Mouse (Mus musculus) urinary bladder, postnatal 4 days (tissue): ENCODE measurements around the gene Tyrobp.

Experiments used
- DNase-seq, 2 experiments: peaks; one replicate each; pipeline ENCODE4 v3.0.0; 2021 to 2022; ENCODE audit warnings: low spot score in 2 of 2

Gene Tyrobp

DNA sequence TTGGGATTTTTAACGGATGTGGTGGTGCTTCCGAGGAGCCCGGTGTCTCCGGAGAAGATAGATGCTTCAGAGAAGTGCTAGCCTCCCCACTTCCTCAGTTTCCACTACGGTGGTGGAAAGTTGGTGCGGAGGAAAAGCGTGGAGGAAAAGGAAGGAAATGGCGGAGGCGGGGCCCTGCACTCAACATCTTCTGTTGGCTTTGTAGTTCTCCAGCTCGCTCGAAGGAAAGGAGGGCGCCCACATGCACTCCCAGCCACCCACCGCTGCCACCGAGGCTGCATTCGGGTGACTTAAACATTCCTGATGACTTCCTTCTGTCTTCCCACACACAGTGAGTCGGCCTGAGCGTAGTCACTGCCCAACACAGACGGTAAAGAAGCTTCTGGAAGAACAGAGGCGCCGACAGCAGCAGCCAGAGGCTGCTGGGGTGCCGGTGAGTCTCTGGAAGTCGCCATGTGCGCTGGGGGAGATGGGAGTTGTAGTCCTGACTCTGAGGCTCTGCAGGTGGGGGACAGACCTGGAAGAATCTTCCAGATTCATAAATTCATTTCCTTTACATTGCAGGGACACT lies 9.6 kb downstream of the Tyrobp start:
- DNase-seq: no peak

DNA sequence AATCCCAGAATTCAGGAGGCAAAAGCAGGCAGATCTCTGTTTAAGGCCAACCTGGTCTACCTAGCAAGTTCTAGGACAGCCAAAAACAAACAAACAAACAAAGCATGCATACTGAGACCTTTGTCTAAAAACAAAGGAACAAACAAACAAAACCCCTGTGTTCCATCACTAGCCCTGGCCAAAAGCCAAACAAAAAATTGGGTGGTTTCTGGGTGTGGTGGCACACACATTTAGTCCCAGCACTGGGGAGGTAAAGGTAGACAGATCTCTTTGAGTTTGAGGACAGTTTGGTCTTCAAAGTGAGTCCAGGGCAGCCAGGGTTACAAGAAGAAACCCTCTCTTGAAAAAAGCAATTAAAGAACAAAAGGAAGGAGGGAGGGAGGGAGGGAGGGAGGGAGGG lies 15.8 kb downstream of the Tyrobp start:
- DNase-seq: no peak

DNA sequence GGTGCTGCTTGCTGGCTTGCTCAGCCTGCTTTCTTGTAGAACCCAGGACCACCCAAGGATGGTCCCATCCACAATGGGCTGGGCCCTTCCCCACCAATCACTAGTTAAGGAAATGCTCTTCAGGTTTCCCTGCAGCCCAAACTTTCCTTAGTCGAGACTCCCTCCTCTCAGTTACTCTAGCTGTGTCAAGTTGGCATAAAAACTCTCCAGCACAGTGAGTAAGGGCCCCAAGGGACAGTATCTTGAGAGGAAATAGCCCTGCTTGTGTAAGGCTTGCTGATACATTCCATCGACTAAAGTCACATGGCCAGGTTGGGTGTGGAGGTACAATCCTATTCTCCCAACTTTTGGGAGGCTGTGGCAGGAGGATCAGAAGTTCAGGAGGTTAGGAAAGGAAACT lies 16.6 kb downstream of the Tyrobp start:
- no peak for DNase-seq

GRCm38 (mm10) chr7:30431793-30432192 lies 18.2 kb downstream of the Tyrobp start:
- DNase-seq: no peak

DNA sequence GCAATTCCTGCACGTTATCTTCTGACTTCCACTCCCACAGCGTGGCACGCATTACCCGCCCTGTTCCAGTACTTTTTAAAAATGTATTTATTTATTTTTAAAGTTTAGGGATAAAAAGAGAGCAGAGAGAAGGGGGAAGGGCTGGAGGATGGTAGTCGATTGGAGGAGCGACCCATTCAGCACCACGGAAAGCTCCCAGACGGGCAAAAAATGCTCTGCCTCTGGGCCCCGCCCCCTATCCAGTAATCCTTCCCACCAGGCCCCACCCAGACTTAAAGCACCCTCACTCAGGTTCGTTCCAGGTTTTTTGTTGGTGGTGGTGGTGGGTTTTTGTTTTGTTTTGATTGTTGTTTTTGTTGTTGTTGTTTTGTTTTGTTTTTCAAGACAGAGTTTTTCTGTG lies 20.7 kb downstream of the Tyrobp start:
- DNase-seq: no peak

DNA sequence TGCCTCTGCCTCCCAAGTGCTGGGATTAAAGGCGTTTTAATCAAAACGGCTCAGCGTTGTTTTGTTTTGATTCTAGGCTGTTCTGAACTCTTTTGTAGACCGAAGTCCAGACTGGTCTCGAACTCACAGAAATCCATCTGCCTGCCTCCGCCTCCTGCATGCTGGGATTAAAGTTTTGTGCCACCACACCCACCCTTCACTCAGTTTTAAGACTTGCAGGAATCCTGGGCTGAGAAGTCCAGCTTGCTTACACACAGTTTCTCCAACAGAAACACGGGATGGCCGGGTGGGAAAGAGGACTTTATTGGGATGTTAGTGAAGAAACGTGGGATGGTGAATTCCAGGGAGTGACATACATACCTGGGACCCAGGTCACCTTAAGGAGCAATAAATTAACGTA lies 21.1 kb downstream of the Tyrobp start:
- DNase-seq: no peak

DNA sequence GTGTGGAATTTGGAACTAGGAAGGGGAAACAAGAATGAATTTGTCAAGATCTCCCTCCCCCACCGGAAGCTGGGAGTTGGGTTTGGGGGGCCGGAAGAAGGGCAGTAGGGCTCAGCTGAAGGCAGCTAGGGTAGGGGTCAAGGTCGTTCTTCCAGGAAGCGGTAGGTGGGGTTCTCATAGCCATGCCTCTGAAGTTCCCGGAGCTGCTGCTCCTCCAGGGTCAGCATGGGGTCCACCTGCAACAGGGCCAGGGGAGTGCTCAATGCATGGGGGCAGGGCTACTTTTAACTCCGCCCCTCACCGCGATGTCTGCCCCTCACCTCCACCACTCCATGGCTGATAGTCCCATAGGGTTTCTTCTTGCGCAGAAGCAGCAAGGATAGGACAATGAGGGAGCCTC lies 21.6 kb downstream of the Tyrobp start:
- no peak for DNase-seq

GRCm38 (mm10) chr7:30436879-30437278 lies 23.3 kb downstream of the Tyrobp start:
- no peak for DNase-seq

GRCm38 (mm10) chr7:30439734-30440133 lies 26.2 kb downstream of the Tyrobp start:
- DNase-seq: no peak

GRCm38 (mm10) chr7:30440697-30441096 lies 27.1 kb downstream of the Tyrobp start:
- no peak for DNase-seq

DNA sequence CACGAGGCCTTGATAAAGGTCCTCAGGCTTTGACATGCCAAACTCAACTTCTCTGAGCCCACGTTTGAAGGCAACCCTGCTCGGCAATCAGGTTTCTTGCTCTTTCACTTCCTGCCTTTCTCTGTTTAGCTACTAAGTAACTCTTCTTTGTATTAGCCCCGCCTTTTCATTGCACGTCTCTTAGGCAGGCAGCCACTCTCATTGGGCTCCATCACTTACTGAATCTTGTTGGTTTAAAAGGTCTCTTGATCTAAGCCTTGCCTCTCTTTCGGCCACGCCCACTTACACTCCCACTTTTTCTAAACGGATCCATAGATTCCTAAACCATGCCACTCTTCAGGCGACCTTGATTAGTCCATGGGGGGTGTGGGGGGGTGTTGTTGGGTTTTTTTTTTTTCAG lies 30.1 kb downstream of the Tyrobp start:
- DNase-seq: no peak

DNA sequence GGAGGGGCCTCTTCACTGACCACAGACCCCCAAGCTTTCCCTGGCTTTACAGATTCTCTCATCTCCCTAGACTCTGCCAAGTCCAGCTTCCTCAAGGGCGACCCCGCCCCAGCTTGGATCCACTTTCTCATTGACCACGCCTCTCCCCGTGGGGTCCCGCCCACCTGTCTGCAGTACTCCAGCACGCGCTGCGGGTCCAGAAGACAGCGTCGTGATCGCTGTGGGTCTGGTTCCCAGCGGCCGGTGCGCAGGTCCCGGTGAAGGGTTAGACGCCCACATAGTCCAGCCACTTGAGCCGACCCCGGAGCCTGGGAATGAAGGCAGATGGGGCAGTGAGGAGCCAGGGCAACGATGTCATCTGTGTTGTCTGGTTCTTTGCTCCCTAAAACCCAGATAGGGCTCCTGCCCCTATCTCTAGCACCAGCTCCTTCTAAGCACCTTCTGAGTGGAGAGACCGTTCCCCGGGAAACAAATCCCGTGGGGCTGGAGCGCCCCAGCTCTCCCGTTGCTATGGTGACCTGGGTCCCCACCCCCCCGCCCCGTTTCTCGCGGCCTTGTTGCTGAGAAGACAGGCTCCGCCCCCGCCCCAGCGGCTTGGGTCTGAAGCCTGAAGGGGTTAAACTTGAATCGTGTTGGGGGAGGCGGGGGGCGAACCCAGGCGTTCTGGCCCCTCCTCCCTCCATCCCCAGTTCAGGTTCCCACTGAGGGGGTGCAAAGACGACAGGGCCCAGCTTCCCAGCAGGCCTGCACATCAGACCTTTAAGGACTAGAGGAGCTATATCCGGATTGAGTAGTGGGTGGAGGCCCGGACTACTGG lies 30.8 kb downstream of the Tyrobp start:
- DNase-seq: peak in 1 of 2 experiments; percentile 38

DNA sequence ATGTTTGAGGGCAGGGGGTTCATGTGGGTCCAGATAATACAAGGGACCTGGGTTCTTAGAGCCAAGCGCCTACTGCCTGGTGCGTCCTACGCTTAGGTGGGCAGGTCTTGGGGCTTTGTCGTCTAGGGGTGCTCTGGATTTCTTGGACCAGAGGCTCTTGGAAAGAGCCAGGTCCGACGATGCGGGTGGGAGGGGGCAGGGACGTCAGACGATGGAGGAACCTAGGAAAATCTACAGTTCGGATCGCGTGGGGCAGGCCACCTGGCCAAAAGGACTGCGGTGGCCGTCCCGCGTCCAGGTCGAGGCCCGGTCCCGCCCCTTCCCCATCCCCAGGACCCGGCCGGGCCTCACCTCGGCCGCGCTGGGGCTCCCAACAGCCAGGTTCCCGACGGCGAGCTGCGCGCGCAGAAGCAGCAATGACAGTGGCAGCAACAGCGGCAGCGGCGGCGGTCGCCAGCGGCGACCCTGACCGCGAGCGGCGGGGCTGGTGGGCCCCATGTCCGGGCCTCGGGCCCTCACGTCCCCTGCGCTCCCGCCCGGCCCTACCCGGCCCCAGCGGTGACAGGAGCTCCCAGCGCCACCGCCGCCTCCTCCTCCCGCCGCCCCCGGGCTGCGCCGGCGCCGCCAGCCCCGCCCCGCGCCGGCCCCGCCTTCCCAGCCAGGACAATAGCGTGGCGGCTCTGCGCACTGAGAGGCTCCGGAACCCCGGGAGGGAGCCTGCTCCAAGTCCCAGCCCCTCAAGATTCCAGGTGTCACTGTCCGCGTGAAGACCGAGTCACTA lies 31.6 kb downstream of the Tyrobp start, which contains the start of gene Aplp1:
TSS of gene Aplp1 (minus strand) at position 565 of the 781 bp plus-strand sequence.
- DNase-seq: no peak

DNA sequence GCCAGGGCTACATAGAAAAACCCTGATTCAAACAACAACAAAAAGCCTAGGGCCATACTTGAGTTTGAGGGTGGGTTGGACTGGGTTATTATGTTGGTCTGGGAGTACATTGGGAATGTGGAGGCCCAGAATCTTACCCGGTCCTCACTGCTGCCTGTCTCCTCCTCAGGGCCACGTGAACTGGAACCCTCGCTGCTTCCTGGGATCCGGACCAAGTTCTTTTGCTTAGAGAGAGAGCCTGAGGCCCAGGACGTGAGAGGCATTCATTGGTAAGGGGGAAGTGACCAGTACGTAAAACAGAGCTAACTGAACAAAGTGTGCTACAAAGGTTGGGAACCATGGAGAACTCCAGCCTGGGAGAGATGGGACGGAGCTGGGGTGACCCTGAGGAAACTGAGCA lies 36.7 kb downstream of the Tyrobp start:
- DNase-seq: no peak

- no peak for DNase-seq
These were observed 39.8 kb downstream of the Tyrobp start for GRCm38 (mm10) chr7:30453327-30453726.

DNA sequence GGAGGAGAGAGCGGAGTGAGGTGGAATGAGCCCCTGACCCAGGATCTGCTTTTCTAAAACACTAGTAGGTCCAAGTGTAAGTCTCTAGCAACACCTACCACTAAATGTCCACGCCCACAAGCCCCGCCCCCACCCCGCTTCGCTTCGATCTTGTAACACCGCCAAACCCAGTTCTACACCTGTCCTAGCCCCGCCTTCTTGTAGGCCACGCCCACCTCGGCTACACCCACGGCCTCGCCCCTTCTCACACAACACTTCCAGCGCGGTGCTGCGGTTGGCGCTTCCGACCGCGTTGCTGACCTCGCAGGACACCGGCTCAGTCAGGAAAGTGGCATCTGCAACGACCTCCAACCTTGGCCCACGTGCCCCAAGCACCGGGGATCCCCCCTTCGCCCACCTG lies 40.2 kb downstream of the Tyrobp start:
- no peak for DNase-seq

- DNase-seq: no peak
These were observed 40.7 kb downstream of the Tyrobp start for GRCm38 (mm10) chr7:30454259-30454658.

DNA sequence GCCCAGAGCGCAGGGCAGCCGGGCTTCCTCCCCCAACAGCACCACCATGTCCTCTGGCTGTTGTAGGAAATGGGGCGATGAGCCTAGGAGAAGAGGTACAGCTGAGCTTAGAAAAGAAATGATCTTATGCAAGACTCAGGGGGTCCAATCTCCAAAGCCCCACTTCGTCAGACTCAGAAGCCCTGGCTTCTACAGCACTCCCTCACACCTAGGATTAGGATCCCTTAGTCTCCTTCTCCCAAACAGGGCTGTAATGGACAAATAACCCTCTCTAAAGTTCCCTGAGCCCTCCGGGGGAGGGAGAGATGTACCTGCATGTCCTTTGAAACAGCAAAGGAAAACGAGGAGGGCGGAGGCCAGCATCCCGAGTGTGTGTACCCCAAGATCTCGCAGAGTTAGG lies 42.9 kb downstream of the Tyrobp start:
- DNase-seq: peak in 1 of 2 experiments; percentile 39

- peak in 1 of 2 experiments; percentile 46 for DNase-seq
These were observed 43.5 kb downstream of the Tyrobp start for GRCm38 (mm10) chr7:30456911-30457628.

DNA sequence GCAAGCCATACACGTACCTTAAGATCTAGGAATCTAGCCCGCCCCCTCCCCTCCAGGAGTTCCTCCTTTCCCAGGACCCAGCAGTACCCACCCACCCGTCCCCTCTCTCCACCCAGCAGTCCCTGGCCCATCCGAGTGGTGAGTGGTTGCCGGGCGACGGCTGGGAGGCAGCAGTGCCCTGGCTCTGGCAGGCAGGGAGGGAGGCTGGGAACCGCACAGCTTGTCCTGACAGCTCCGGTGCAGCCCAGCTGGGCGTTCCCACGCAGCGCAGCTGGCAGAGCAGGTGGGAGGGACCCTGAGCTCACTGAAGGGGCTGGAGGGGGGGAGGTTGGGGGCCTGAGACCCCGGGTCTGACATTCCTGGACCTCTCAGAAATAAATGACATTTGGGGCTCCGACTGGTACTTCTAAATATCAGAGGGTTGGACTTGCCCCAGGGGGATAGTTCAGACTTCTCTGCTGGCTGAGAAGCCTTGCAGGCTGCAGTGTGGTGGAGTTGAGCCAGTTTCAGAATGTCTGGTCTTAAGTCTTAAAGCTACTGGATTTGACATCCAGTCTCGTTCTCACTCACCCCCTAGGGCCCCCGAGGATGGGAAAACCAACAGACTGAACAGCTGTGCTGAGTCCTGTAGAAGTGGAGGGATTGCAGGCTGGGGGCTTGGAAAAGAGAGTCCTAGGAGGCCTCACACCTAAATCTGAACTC lies 44.2 kb downstream of the Tyrobp start, which contains the start of the genes Kirrel2 and Nphs1:
TSS of gene Kirrel2 (minus strand) at position 62 of the 702 bp plus-strand sequence.
TSS of gene Nphs1 (plus strand) at position 687 of the 702 bp plus-strand sequence.
- no peak for DNase-seq

GRCm38 (mm10) chr7:30459484-30459883 lies 45.9 kb downstream of the Tyrobp start:
- no peak for DNase-seq
